Mouse (Mus musculus) heart, embryonic 10.5 days (tissue): ENCODE measurements around the gene Dohh. TPM values are rescaled to one million over a fixed set of nuclear protein-coding genes. Genes with fewer than 3 reads are reported as not detected.
A peak's percentile ranks its signal among the peaks of the same experiment; 100 is the strongest.

Experiments used
- DNase-seq: peaks from one replicate; pipeline ENCODE4 v3.0.0-alpha.2; 2017; ENCODE audit warnings: low spot score
- H3K27ac ChIP-seq: fragments of 300-500 bp; sonication (generic); 2 replicates; pipeline ENCODE4 v1.5.1; 2016; ENCODE audit warnings: mild to moderate bottlenecking
- H3K27me3 ChIP-seq: fragments of 300-500 bp; sonication (generic); 2 replicates; pipeline ENCODE4 v1.6.1; 2016; ENCODE audit warnings: mild to moderate bottlenecking; ENCODE audit not compliant: poor library complexity, insufficient read depth, severe bottlenecking
- H3K36me3 ChIP-seq: fragments of 300-500 bp; sonication (generic); 2 replicates; pipeline ENCODE4 v1.6.1; 2016; ENCODE audit warnings: mild to moderate bottlenecking, moderate library complexity
- H3K4me1 ChIP-seq: fragments of 300-500 bp; sonication (generic); 2 replicates; pipeline ENCODE4 v1.6.1; 2016; ENCODE audit warnings: mild to moderate bottlenecking
- H3K4me3 ChIP-seq: fragments of 300-500 bp; sonication (generic); 2 replicates; pipeline ENCODE4 v1.5.1; 2016; ENCODE audit warnings: mild to moderate bottlenecking, moderate library complexity
- H3K9me3 ChIP-seq: fragments of 300-500 bp; sonication (generic); 2 replicates; pipeline ENCODE4 v1.6.1; 2016; ENCODE audit warnings: mild to moderate bottlenecking, moderate library complexity
- WGBS: fragments of 180-500 bp; shearing (Covaris S2); methylation state at CpG from one replicate; pipeline ENCODE4 v1.1.7; 2016; 5-methylcytosine and 5-hydroxymethylcytosine counted together
- polyA plus RNA-seq: library from polyadenylated mRNA; unstranded; fragments of >200 nt; fragmentation: Nextera tagmentation; extraction: Ambion mirVana; gene quantifications from 2 replicates; pipeline ENCODE4 v1.2.1, GENCODE M21; 2016

Gene Dohh
- 100 and 105 TPM in 2 replicates for polyA plus RNA-seq

DNA sequence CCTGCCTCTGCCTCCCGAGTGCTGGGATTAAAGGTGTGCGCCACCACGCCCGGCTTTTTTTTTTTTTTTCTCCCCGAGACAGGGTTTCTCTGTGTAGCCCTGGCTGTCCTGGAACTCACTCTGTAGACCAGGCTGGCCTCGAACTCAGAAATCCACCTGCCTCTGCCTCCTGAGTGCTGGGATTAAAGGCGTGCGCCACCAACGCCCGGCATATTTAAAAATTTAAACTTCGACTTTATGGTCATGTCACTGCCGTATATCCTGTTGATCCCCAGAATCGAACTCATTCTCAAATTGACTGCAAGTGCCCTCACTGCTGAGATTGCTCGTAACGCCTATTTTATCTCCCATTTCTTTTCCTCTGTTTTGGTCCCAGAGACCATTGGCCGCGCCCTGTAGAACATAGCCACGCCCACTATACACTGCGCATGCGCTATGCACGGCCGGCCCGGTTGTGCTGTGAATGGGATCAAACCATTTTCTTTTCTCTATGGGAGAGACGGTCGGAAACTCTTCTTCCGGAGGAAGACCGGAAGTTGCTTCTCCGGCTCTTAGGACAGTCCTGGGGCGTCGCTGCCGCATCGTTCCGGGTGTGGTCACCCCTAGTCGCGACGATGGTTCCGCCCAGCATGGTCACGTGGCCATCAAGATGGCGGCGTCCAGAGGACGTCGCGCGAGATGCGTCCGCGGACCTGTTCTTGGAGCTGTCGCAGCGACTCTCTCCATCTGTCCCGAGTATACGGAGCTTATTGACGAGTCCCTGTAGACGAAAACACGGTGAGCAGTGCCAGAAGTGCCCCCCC, at the start of gene Dohh, which contains the start of gene Gm48551:
Dohh (plus strand) TSS at position 627 of the 803 bp plus-strand sequence.
Gm48551 (plus strand) TSS at position 665 of the 803 bp plus-strand sequence.
- DNase-seq, result peak; percentile 99
- Histone ChIP-seq H3K9me3 (no peaks in the 10 kb centered on the region), H3K4me1 (peaks cover 36% of the 10 kb centered on the region), H3K36me3 (peaks cover 34% of the 10 kb centered on the region), H3K4me3 (peak within 1 kb of the TSS; percentile 96), H3K27ac (peak within 1 kb of the TSS; percentile 93), H3K27me3 (no peaks in the 10 kb centered on the region)
- WGBS, result 6% methylated on average over 54 of the region's 54 CpGs

- Histone ChIP-seq H3K27me3 (peaks cover 71% of the 10 kb centered on the region), H3K27ac (peak overlapping the region; percentile 75), H3K9me3 (no peaks in the 10 kb centered on the region), H3K4me1 (peaks cover 53% of the 10 kb centered on the region), H3K36me3 (peaks cover 15% of the 10 kb centered on the region), H3K4me3 (peak overlapping the region; percentile 24; the same call in 1 of the 2 replicates)
- 45% methylated on average over 19 of the region's 19 CpGs for WGBS
- DNase-seq, result no peak
Observed at GRCm38 (mm10) chr10:81335393-81336340, 48.6 kb upstream of the Dohh start.

DNA sequence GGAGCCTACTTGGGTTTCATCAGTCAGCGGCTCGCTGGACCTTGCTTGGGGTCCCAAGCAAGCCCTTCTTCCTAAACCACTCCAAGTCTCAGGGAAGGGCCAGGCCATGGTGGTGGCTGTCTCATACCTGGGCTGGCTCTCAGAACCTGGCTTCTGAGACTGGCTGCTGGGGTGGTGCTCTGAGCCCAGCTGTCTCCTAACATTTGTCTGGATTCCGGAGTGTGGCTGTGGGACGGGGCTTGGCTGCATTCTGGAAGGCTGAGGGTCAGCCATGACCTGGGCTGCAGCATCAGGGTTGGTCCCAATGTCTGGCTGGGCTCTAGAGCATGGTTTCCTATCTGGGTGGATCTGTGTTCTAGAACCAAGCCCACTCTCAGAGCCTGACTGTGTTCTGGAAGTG, 47.7 kb upstream of the Dohh start:
- peaks cover 60% of the 10 kb centered on the region for H3K4me1 ChIP-seq
- H3K27ac ChIP-seq, result no peak overlapping the region
- H3K27me3 ChIP-seq, result peaks cover 78% of the 10 kb centered on the region
- H3K4me3 ChIP-seq, result no peak overlapping the region
- no peak for DNase-seq
- no peaks in the 10 kb centered on the region for H3K9me3 ChIP-seq
- WGBS, result 79% methylated on average over 4 of the region's 4 CpGs
- peaks cover 15% of the 10 kb centered on the region for H3K36me3 ChIP-seq

DNA sequence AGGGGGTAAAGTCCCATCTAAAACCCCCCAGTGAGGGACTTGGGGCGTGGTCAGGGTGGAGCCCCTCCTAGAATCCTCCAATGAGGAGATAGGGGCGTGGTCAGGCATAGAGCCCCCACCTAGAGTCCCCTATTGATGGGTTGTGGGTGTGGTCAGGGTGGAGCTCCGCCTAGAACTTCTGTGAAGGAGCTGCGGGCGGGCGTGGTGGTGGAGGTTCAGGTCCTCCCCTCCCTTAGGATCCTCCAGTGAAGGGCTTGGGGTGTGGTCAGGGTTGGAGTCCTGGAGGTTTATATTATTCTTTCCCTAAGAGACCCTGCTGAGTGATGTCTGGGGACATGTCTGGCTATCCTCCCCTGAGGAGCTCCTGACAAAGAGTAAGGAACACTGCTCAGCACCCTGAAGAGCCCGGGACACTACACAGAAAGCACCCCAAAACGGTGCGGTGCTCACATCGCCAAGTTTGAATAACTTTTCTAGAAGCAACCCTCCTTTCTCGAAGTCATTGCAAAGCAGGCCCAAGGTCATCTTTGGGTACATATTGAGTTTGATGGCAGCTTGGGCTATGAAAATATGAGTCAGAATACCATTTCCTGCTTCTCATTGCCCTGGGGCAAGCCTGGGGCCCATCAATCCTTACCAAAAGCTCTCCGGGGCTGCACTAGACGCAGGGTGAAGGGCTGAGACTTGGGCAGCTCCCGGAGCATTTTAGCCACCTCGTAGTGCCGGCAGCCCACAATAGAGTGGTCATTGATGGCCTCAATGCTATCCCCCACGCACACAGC, 43.5 kb upstream of the Dohh start:
- no peak for DNase-seq
- Histone ChIP-seq H3K27ac (no peak overlapping the region), H3K36me3 (peaks cover 8% of the 10 kb centered on the region), H3K4me3 (no peak overlapping the region), H3K4me1 (peaks cover 42% of the 10 kb centered on the region), H3K27me3 (peaks cover 83% of the 10 kb centered on the region), H3K9me3 (no peaks in the 10 kb centered on the region)
- WGBS, result 35% methylated on average over 17 of the region's 17 CpGs

DNA sequence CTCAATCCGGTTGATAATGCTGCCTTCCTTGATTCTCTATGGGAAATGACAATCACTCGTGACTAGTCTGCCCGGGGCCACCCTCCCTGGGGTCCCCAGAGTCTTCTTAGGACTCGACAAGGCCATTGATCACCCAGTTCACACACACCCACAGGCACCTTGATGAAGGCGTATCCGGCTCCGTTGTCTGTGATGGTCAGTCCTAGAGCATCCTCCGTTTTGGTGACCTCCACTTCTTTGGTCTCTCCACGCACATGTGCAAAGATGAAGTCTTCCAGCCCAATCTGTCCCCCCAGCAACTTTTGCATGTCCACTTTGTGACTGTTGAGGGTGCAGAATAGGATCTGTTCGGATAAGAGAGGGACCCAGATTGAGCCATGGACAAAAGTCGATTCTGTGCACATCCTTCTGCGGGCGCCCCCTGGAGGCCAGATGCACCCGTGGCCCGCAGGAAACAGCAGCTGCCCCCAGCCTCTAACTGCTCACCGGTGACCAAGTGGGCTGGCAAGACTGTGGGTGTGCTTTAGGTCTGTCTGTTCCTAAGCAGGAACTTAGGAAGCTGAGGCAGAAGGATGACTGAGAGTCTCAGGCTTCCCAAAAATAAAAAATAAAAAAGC, 42.8 kb upstream of the Dohh start:
- peaks cover 86% of the 10 kb centered on the region for H3K27me3 ChIP-seq

DNA sequence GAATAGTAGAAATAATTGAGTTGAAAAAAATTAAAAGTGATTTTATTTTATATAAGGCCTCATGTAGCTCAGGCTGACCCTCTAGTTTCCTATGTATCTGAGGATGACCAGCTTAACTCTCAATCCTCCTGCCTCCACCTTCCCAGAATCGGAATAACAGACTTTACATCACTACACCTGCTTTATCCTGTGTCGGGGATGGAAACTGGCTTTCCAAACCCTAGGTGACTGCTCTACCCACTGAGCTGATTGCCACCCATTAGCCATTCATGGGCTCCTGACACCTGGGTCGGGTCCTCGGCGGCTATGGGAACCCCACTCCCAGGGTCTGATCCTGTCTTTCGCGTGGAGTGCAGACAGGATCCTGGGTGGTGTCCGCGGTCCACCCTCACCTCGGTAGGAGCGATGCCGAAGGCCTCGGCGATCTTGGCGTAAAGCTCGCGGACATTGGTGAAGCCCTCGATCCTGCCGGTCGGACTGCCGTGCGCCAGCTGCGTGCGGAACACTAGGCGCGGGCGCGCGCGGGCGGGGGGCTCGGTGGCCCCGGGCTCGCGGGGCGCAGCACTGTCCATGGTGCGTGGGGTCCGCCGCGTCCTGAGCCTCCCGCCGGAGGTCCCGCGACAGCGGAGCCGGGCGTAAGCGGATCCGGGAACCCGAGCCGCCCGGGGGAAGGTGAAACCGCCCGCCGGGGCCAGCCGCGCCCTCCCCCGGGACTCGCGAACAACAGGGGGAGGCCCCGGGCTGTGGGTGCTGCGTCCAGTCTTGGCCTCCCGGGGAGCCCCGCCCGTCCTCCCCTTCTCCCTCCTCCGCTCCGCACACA, 41.3 kb upstream of the Dohh start, which contains the start of gene Gipc3:
Gipc3 (minus strand) TSS at position 581 of the 820 bp plus-strand sequence.
- Histone ChIP-seq H3K27me3 (peaks cover 83% of the 10 kb centered on the region), H3K4me1 (peaks cover 48% of the 10 kb centered on the region), H3K4me3 (peak within 1 kb of the TSS; percentile 61), H3K27ac (peak within 1 kb of the TSS; percentile 50), H3K9me3 (no peaks in the 10 kb centered on the region), H3K36me3 (peaks cover 20% of the 10 kb centered on the region)
- DNase-seq, result no peak
- WGBS, result 6% methylated on average over 64 of the region's 67 CpGs

More for the DNA sequence above, 42.8 kb upstream of the Dohh start:
- DNase-seq, result no peak
- H3K4me3 ChIP-seq, result no peak overlapping the region
- H3K4me1 ChIP-seq, result peaks cover 39% of the 10 kb centered on the region
- H3K9me3 ChIP-seq, result no peaks in the 10 kb centered on the region
- 29% methylated on average over 16 of the region's 16 CpGs for WGBS
- peaks cover 12% of the 10 kb centered on the region for H3K36me3 ChIP-seq
- H3K27ac ChIP-seq, result no peak overlapping the region

DNA sequence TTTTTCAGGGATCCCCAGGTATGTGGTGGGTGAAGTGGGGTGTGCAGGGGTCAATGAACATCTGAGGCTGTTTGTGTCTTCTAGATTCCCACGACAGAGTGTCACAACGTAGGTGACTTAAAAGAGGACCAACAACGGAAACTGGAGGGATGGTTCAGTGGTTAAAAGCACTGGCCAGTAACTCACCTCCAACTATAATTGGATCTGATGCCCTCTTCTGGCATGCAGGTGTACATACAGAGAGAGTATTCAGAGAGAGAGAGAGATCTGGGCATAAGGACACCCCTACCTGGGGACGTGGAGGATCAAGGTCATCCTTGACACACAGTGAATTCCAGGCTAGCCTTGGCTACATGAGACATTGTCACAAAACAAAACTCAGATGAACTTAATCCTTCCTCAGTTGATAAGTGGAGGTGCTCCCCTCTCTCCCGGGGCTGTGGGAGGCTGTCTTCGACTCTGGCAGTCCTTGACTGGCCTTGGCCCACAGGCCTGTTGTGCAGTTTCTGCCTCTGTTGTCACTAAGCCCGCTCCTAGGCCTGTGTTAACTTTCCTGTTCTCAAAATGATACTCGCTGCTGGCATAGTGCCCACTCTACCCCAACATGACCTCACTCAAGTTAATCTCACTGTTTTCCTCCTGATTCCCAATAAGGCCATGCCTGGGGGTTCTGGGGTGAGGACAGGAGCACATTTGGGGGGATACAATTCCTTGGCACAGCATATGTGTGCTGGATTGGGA, 39.6 kb upstream of the Dohh start:
- Histone ChIP-seq H3K4me1 (peaks cover 60% of the 10 kb centered on the region), H3K27ac (no peak overlapping the region), H3K9me3 (no peaks in the 10 kb centered on the region), H3K4me3 (no peak overlapping the region; the same call in 1 of the 2 replicates), H3K27me3 (peaks cover 73% of the 10 kb centered on the region), H3K36me3 (peaks cover 30% of the 10 kb centered on the region)
- no peak for DNase-seq
- WGBS, result 43% methylated on average over 8 of the region's 8 CpGs

GRCm38 (mm10) chr10:81345162-81345534, 39.1 kb upstream of the Dohh start:
- Histone ChIP-seq H3K4me1 (peaks cover 61% of the 10 kb centered on the region), H3K36me3 (peaks cover 30% of the 10 kb centered on the region), H3K27me3 (peaks cover 71% of the 10 kb centered on the region), H3K9me3 (no peaks in the 10 kb centered on the region), H3K27ac (no peak overlapping the region), H3K4me3 (no peak overlapping the region)
- no peak for DNase-seq
- WGBS, result 82% methylated on average over 4 of the region's 4 CpGs

- DNase-seq, result peak; percentile 93
- WGBS, result 9% methylated on average over 55 of the region's 55 CpGs
- H3K27me3 ChIP-seq, result peaks cover 56% of the 10 kb centered on the region
- peaks cover 52% of the 10 kb centered on the region for H3K4me1 ChIP-seq
- peaks cover 30% of the 10 kb centered on the region for H3K36me3 ChIP-seq
- peak overlapping the region; percentile 54 for H3K4me3 ChIP-seq
- H3K9me3 ChIP-seq, result no peaks in the 10 kb centered on the region
- H3K27ac ChIP-seq, result peak overlapping the region; percentile 73; the same call in 1 of the 2 replicates
Observed at GRCm38 (mm10) chr10:81346453-81347067, 37.7 kb upstream of the Dohh start.

DNA sequence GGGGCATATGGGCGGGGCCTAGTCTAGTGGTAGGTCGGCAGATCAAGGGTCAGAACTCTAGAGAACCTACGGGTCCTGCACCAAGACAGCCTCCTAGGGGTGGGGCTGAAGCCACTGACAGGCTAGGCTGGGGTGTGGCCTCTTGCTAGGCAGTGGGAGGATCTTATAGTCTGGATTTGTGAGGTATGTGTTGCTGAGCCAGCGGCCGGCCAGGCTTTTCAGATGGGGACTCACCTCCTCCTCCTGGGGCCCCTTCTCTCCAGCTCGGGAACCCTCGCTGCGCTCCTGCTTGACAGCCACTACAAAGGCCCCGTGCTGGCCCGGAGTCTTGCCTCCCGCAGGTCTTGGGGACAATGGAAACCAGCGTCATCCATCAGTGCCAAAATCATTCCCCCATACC, 35.1 kb upstream of the Dohh start:
- DNase-seq, result no peak
- Histone ChIP-seq H3K9me3 (no peaks in the 10 kb centered on the region), H3K36me3 (peaks cover 30% of the 10 kb centered on the region), H3K27ac (peak overlapping the region; percentile 96), H3K27me3 (peaks cover 32% of the 10 kb centered on the region), H3K4me1 (peaks cover 49% of the 10 kb centered on the region), H3K4me3 (peak overlapping the region; percentile 85)
- 4% methylated on average over 12 of the region's 12 CpGs for WGBS
